Comparison of ENCODE assay signal across 9 mouse cellular contexts in genomic region chr7:87584281-87584701, GRCm38 (mm10). TPM values are rescaled to one million over a fixed set of nuclear protein-coding genes. Genes with fewer than 3 reads are reported as not detected.
DNase-seq lines count a peak whose midpoint lies in the region; ATAC-seq lines count a peak whose summit lies in the region.
"Had no signal": no experiment of that assay in that cellular context is flagged by ENCODE, and none has a peak within 500 bp of the region (broad histone marks: within the 10 kb centered on the region; RNA-seq: fewer than 3 reads in every experiment).

No protein-coding gene starts in this region.

- no peaks in the 10 kb centered on the region for H3K36me3 ChIP-seq in forebrain, embryonic 16.5 days (ENCODE audit: control insufficient read depth, insufficient read depth)
- H3K36me3 ChIP-seq in neural tube, embryonic 14.5 days (ENCODE audit: control insufficient read depth, insufficient read depth, low read length), result no peaks in the 10 kb centered on the region

- H3K4me3 ChIP-seq in forebrain, embryonic 16.5 days (replicated peaks; ENCODE audit: low read length), result peak overlapping the region; percentile 62
- H3K4me3 ChIP-seq in neural tube, embryonic 14.5 days (ENCODE audit: low read depth, low read length), result peak overlapping the region; percentile 46

- peak overlapping the region; percentile 76 for H3K27ac ChIP-seq in forebrain, embryonic 16.5 days (ENCODE audit: low read length)
- peak overlapping the region; percentile 75 for H3K27ac ChIP-seq in neural tube, embryonic 14.5 days (ENCODE audit: low read depth, low read length)

- no peaks in the 10 kb centered on the region for H3K9me3 ChIP-seq in forebrain, embryonic 16.5 days (ENCODE audit: control insufficient read depth, low read length)
- H3K9me3 ChIP-seq in neural tube, embryonic 14.5 days (ENCODE audit: control insufficient read depth, low read length), result no peaks in the 10 kb centered on the region

- peak overlapping the region; percentile 88 for H3K4me2 ChIP-seq in forebrain, embryonic 16.5 days (ENCODE audit: low read length)
- H3K4me2 ChIP-seq in neural tube, embryonic 14.5 days (ENCODE audit: low read depth, low read length), result peak overlapping the region; percentile 63

- 0 out of 2 replicates have a peak, but pooled peaks cover 4% of the 10 kb centered on the region for H3K4me1 ChIP-seq in forebrain, embryonic 16.5 days (replicated peaks; ENCODE audit: control insufficient read depth, insufficient read depth, low read length)
- no peaks in the 10 kb centered on the region for H3K4me1 ChIP-seq in neural tube, embryonic 14.5 days (ENCODE audit: control insufficient read depth, insufficient read depth, low read length)

- 1% methylated on average over 28 of the region's 28 CpGs for WGBS in forebrain, embryonic 16.5 days
- under 1% methylated on average over 28 of the region's 28 CpGs for WGBS in neural tube, embryonic 14.5 days

- peak; percentile 3 for DNase-seq in cerebellum, adult 8-10 months
- no peak for DNase-seq in cerebellum, adult 11 months
- DNase-seq in R1 (ENCODE audit: low read depth, low spot score), result peak; percentile 17
- peak; percentile 53 for DNase-seq in left cerebral cortex, adult 11 months (ENCODE audit: low spot score)
- no peak for DNase-seq in spleen, postnatal 4 days (ENCODE audit: low spot score in 2 of 2)
- no peak for DNase-seq in ovary, adult 18-20 months (ENCODE audit: low spot score)

- H3K9ac ChIP-seq in forebrain, embryonic 16.5 days (replicated peaks; ENCODE audit: low read depth, low read length), result peak overlapping the region; percentile 77
- H3K9ac ChIP-seq in neural tube, embryonic 14.5 days (replicated peaks; ENCODE audit: low read depth, low read length), result peak overlapping the region; percentile 60

- ATAC-seq in forebrain, embryonic 16.5 days, result peak; percentile 93
- peak; percentile 96 for ATAC-seq in neural tube, embryonic 14.5 days (ENCODE audit: low read depth)

- H3K27me3 ChIP-seq in forebrain, embryonic 16.5 days (replicated peaks; ENCODE audit: control insufficient read depth, insufficient read depth, low read length), result no peaks in the 10 kb centered on the region
- no peaks in the 10 kb centered on the region for H3K27me3 ChIP-seq in neural tube, embryonic 14.5 days (ENCODE audit: control insufficient read depth, insufficient read depth, low read length)
- H3K27me3 ChIP-seq: CH12.LX had no signal

RNA-seq across cellular contexts. Expression of gene Grm5, which starts 0.3 kb away (rescaled TPM):
- polyA plus RNA-seq in forebrain, embryonic 16.5 days (2015; fragmentation: Nextera tagmentation; extraction: Ambion mirVana), result 35.1 and 45.6 TPM in 2 replicates
- 84.4 and 134 TPM in 2 replicates for polyA plus RNA-seq in neural tube, embryonic 14.5 days (2014; fragmentation: Nextera tagmentation; extraction: Ambion mirVana)

Comparison
In these comparisons a context has a peak if more than half of its experiments do, and no peak if none do; other contexts are left out.
1. DNase-seq: peak in cerebellum, adult 8-10 months (single experiment), R1 (single experiment) and left cerebral cortex, adult 11 months (single experiment); none in cerebellum, adult 11 months (single experiment), spleen, postnatal 4 days (0 of 2) and ovary, adult 18-20 months (single experiment).